Mouse (Mus musculus): ENCODE data around the gene Vav3. TPM values are rescaled to one million over a fixed set of nuclear protein-coding genes. Genes with fewer than 3 reads are reported as not detected.

The Vav3 gene
- polyA plus RNA-seq, 1 experiment from 2014 or later: 9.7 TPM

DNA sequence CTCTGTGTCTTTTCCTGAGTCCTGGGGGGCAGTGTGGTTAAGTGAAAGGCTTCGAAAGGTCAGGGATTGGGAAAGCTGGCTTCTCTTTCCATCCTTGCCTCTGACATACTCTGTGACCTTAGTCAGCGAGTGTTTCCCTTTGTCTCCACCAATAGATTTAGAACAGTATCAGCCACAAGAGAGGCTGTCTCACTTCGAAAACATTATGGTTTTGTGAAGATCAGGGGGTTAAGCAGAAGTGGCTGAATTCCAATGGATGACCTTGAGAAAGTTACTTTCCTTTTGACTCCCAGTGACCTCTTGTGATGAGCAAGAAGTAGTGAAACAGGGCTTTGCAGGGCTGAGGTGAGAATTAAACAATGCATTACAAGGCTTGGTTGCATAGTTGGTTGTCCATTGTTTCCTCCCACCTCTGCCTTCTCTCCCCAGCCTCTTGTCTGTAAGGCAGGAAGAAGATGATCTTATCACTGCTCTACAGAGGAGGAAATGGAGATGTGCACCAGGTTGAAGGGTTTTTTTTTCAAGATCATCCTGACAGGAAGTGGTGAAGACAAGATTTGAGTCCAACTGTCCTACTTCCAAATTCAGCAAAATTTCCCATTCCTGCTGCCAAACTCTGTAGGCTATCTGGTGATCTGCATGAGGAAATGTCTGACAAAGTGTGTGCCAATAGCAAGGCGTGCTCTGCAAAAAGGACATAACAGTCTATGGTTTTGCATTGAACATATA, 11.7 kb downstream of the Vav3 start:
- Histone ChIP-seq H3K4me2 (no peak overlapping the region), H3K4me1 (ENCODE audit: insufficient read depth) (no peaks in the 10 kb centered on the region), H3K27me3 (ENCODE audit: insufficient read depth, low read length) (no peaks in the 10 kb centered on the region), H3K9ac (no peak overlapping the region), H3K27ac (ENCODE audit: low read depth) (no peak overlapping the region), H3K36me3 (ENCODE audit: insufficient read depth) (no peaks in the 10 kb centered on the region), H3K4me3 (ENCODE audit: low read depth, low read length) (no peak overlapping the region), H3K9me3 (ENCODE audit: low read depth, low read length) (no peaks in the 10 kb centered on the region)
- ATAC-seq (ENCODE audit: insufficient read depth) (no peak), DNase-seq (peak; percentile 8)
- no peak for TF ChIP-seq CTCF (IDR thresholded peaks at IDR 0.05; ENCODE audit: low read depth)
- 81% methylated on average over 4 of the region's 4 CpGs for WGBS

DNA sequence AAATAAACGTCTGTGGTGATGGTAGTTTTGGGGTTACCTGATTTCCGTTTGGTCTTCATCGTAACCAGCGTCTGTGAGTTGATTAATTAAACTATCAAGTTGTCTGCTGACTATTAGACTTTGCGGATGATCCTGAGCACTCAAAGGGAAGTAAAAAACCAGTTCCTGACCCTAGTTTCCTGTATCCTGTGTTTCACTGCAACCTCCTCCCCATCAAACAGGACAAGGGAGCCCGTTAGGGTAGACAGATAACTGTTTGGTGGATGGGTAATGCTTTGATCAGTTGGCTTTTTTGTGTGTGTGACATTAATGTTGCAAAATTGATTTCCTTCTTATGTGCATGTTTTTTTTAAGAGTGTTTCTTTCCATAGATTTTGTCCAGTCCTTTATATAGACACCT, 12.2 kb downstream of the Vav3 start:
- 67% methylated on average over 6 of the region's 6 CpGs for WGBS
- no peak overlapping the region for H3K27ac ChIP-seq (ENCODE audit: low read depth)
- no peak for TF ChIP-seq CTCF (IDR thresholded peaks at IDR 0.05; ENCODE audit: low read depth)
- H3K4me3 ChIP-seq (ENCODE audit: low read depth, low read length): no peak overlapping the region
- ATAC-seq (ENCODE audit: insufficient read depth) (no peak), DNase-seq (peak; percentile 5)
- H3K4me1 ChIP-seq (ENCODE audit: insufficient read depth): no peaks in the 10 kb centered on the region
- no peaks in the 10 kb centered on the region for H3K36me3 ChIP-seq (ENCODE audit: insufficient read depth)
- no peak overlapping the region for H3K4me2 ChIP-seq
- no peaks in the 10 kb centered on the region for H3K27me3 ChIP-seq (ENCODE audit: insufficient read depth, low read length)
- no peaks in the 10 kb centered on the region for H3K9me3 ChIP-seq (ENCODE audit: low read depth, low read length)
- no peak overlapping the region for H3K9ac ChIP-seq

DNA sequence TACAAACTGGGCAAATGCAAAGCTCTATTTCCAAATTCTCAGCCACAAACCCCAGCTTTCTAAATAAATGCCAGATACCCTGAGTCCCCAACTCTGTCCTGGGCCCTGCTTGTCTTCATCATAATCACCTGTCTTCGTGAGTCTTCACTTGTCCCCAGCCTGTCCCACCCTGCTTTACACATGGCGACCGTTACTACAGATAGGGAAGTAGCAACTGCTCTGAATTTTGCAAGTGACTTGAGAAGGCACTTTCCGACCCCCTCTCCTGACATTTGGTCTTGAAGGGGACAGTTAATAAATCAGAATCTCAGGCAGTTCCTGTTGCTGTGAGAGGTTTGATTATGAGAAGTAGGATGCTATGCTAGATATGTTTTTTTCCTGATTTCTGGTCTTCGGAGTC, 13.4 kb downstream of the Vav3 start:
- Histone ChIP-seq H3K27me3 (ENCODE audit: insufficient read depth, low read length) (no peaks in the 10 kb centered on the region), H3K9me3 (ENCODE audit: low read depth, low read length) (no peaks in the 10 kb centered on the region), H3K36me3 (ENCODE audit: insufficient read depth) (no peaks in the 10 kb centered on the region), H3K4me2 (no peak overlapping the region), H3K9ac (no peak overlapping the region), H3K4me3 (ENCODE audit: low read depth, low read length) (no peak overlapping the region), H3K4me1 (ENCODE audit: insufficient read depth) (no peaks in the 10 kb centered on the region), H3K27ac (ENCODE audit: low read depth) (no peak overlapping the region)
- 72% methylated on average over 5 of the region's 5 CpGs for WGBS
- DNase-seq: no peak
- no peak for ATAC-seq (ENCODE audit: insufficient read depth)
- TF ChIP-seq CTCF (IDR thresholded peaks at IDR 0.05; ENCODE audit: low read depth): no peak

DNA sequence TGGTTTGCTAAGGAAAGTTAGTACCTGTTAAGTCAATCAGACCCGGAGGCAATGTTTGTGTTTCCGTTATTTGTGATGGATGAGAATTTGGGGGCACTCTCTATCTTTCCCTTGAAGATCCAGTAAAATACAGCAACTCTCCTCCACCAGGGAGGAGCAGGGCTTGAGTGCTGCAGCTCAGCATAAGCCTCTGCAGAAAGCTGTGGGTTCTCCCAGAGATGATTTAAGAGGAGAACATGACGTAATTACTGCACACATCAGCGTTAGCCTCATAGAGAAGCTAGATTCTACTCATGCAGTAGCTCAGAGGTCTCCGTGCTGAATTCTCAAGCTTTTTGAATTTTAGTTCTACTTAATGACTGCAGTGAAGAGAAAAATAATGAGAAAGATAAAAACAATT, 14.7 kb downstream of the Vav3 start:
- no peaks in the 10 kb centered on the region for H3K4me1 ChIP-seq (ENCODE audit: insufficient read depth)
- DNase-seq: peak; percentile 44
- no peak for TF ChIP-seq CTCF (IDR thresholded peaks at IDR 0.05; ENCODE audit: low read depth)
- H3K4me3 ChIP-seq (ENCODE audit: low read depth, low read length): no peak overlapping the region
- no peaks in the 10 kb centered on the region for H3K9me3 ChIP-seq (ENCODE audit: low read depth, low read length)
- H3K27ac ChIP-seq (ENCODE audit: low read depth): no peak overlapping the region
- 39% methylated on average over 5 of the region's 5 CpGs for WGBS
- H3K27me3 ChIP-seq (ENCODE audit: insufficient read depth, low read length): no peaks in the 10 kb centered on the region
- no peak overlapping the region for H3K4me2 ChIP-seq
- no peak overlapping the region for H3K9ac ChIP-seq
- H3K36me3 ChIP-seq (ENCODE audit: insufficient read depth): no peaks in the 10 kb centered on the region
- no peak for ATAC-seq (ENCODE audit: insufficient read depth)

DNA sequence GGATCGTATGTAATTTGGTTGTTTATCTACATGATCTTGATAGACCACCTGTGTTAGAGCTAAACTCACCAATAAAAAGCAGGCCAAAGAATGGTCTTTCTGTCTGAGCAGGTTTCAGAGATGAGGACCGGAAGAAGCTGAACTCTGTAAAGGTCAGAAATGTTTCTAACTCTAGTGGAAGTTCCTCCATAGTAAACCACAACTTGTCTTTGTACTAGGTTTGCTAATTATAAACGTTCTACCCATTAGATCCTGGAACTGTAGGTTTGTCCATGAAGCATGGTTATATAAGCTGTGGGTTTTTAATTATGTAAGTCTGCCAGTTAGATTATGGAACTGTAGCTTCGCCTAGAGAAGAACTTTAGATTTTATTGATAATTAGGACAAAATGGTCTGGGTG, 20.3 kb downstream of the Vav3 start:
- Histone ChIP-seq H3K9ac (no peak overlapping the region), H3K36me3 (ENCODE audit: insufficient read depth) (no peaks in the 10 kb centered on the region), H3K4me1 (ENCODE audit: insufficient read depth) (no peaks in the 10 kb centered on the region), H3K9me3 (ENCODE audit: low read depth, low read length) (no peaks in the 10 kb centered on the region), H3K27me3 (ENCODE audit: insufficient read depth, low read length) (no peaks in the 10 kb centered on the region), H3K27ac (ENCODE audit: low read depth) (no peak overlapping the region), H3K4me2 (no peak overlapping the region), H3K4me3 (ENCODE audit: low read depth, low read length) (no peak overlapping the region)
- peak; percentile 10 for DNase-seq
- no peak for TF ChIP-seq CTCF (IDR thresholded peaks at IDR 0.05; ENCODE audit: low read depth)
- ATAC-seq (ENCODE audit: insufficient read depth): no peak
- WGBS: 76% methylated on average over 4 of the region's 4 CpGs

DNA sequence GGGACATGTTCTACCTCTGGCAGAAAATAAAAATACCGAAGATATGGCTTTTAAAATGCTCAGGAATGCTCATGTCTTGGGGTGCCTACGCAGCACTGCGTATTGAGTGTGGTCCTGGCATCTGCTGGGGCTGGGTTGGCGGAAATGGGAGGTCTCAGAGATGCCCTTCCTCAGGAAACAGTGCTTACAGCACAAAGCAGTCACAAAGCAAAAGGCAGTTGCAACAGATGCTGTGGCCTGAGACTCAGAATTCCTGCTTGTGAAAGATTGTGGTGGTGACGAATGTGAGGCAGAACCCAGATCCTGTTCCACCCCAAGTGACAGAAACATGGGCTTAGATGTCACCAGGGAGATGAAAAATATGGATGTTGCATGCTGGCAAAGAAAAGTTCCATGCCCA, 21.4 kb downstream of the Vav3 start:
- no peaks in the 10 kb centered on the region for H3K9me3 ChIP-seq (ENCODE audit: low read depth, low read length)
- WGBS: 73% methylated on average over 5 of the region's 5 CpGs
- H3K36me3 ChIP-seq (ENCODE audit: insufficient read depth): no peaks in the 10 kb centered on the region
- no peak overlapping the region for H3K4me3 ChIP-seq (ENCODE audit: low read depth, low read length)
- DNase-seq (peak; percentile 49), ATAC-seq (ENCODE audit: insufficient read depth) (no peak; the same call in 1 of the 2 replicates)
- H3K9ac ChIP-seq: no peak overlapping the region
- no peak overlapping the region for H3K27ac ChIP-seq (ENCODE audit: low read depth)
- H3K27me3 ChIP-seq (ENCODE audit: insufficient read depth, low read length): no peaks in the 10 kb centered on the region
- no peak overlapping the region for H3K4me2 ChIP-seq
- TF ChIP-seq CTCF (IDR thresholded peaks at IDR 0.05; ENCODE audit: low read depth): no peak
- peaks cover 6% of the 10 kb centered on the region; the same call in 1 of the 2 replicates for H3K4me1 ChIP-seq (ENCODE audit: insufficient read depth)

DNA sequence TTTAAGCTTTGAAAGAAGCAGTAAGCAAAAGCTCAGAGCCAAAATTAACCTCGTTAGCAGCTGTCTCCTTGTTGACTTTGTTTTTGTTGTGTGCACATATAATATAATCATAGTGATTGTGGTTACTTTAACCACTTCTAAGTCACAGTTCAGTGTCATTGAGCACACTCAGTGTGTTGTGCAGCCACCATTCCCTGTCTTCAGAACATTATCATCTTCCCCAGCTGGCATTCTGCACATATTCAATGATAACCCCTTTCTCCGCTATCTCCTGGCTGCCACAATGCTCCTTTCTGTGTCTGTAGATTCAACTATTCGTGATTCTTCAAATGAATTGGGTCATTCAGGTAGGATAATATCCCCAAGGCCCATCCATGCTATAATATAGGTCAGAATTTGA, 21.9 kb downstream of the Vav3 start:
- peaks cover 6% of the 10 kb centered on the region; the same call in 1 of the 2 replicates for H3K4me1 ChIP-seq (ENCODE audit: insufficient read depth)
- no peak overlapping the region for H3K4me2 ChIP-seq
- H3K4me3 ChIP-seq (ENCODE audit: low read depth, low read length): no peak overlapping the region
- no peaks in the 10 kb centered on the region for H3K9me3 ChIP-seq (ENCODE audit: low read depth, low read length)
- ATAC-seq (ENCODE audit: insufficient read depth) (no peak), DNase-seq (no peak)
- no peaks in the 10 kb centered on the region for H3K27me3 ChIP-seq (ENCODE audit: insufficient read depth, low read length)
- TF ChIP-seq CTCF (IDR thresholded peaks at IDR 0.05; ENCODE audit: low read depth): no peak
- WGBS: 80% methylated on average over 3 of the region's 3 CpGs
- no peaks in the 10 kb centered on the region for H3K36me3 ChIP-seq (ENCODE audit: insufficient read depth)
- no peak overlapping the region for H3K9ac ChIP-seq
- no peak overlapping the region for H3K27ac ChIP-seq (ENCODE audit: low read depth)
